Mouse (Mus musculus) heart, postnatal 0 days (tissue): Measurements from ENCODE around the gene Gpr108. TPM values are rescaled to one million over a fixed set of nuclear protein-coding genes. Genes with fewer than 3 reads are reported as not detected.

Source experiments
- ATAC-seq: fragments of 200-750 bp; cut with Nextera tagmentation; 2 replicates; pipeline ENCODE4 v1.8.0; 2017; ENCODE audit warnings: low read depth, moderate number of reproducible peaks, moderate library complexity; ENCODE audit not compliant: insufficient read depth
- DNase-seq: peaks from one replicate; pipeline ENCODE4 v3.0.0-alpha.2; 2016; ENCODE audit warnings: low spot score
- H3K27ac ChIP-seq: fragments of 300-500 bp; sonication (generic); 2 replicates; pipeline ENCODE4 v1.5.1; 2014; ENCODE audit warnings: low read depth, mild to moderate bottlenecking
- H3K27me3 ChIP-seq: fragments of 300-500 bp; sonication (generic); 2 replicates; pipeline ENCODE4 v1.6.1; 2014; ENCODE audit warnings: low read length, mixed read lengths; ENCODE audit not compliant: control insufficient read depth, insufficient read depth
- H3K36me3 ChIP-seq: fragments of 300-500 bp; sonication (generic); replicated peaks from 2 replicates; pipeline ENCODE4 v1.6.1; 2014; ENCODE audit warnings: low read length, mixed read lengths; ENCODE audit not compliant: control insufficient read depth, insufficient read depth
- H3K4me1 ChIP-seq: fragments of 300-500 bp; sonication (generic); 2 replicates; pipeline ENCODE4 v1.6.1; 2014; ENCODE audit warnings: antibody characterized with exemption; ENCODE audit not compliant: control insufficient read depth, insufficient read depth
- H3K4me2 ChIP-seq: fragments of 300-500 bp; sonication (generic); 2 replicates; pipeline ENCODE4 v1.6.1; 2014; ENCODE audit warnings: low read depth, mild to moderate bottlenecking, low read length, moderate library complexity
- H3K4me3 ChIP-seq: fragments of 300-500 bp; sonication (generic); 2 replicates; pipeline ENCODE4 v1.5.1; 2014; ENCODE audit warnings: low read depth, low read length
- H3K9ac ChIP-seq: fragments of 300-500 bp; sonication (generic); replicated peaks from 2 replicates; pipeline ENCODE4 v1.6.1; 2014; ENCODE audit warnings: low read depth, low read length, mixed read lengths
- H3K9me3 ChIP-seq: fragments of 300-500 bp; sonication (generic); replicated peaks from 2 replicates; pipeline ENCODE4 v1.6.1; 2016; ENCODE audit warnings: low read length; ENCODE audit not compliant: control insufficient read depth
- CTCF ChIP-seq: IDR thresholded peaks from 2 replicates; pipeline ENCODE4 v1.5.1; 2016; ENCODE audit warnings: antibody characterized with exemption, control low read depth, low read depth
- EP300 ChIP-seq: IDR thresholded peaks from 2 replicates; pipeline ENCODE4 v1.6.1; 2016; ENCODE audit warnings: antibody characterized with exemption, low read depth
- WGBS: fragments of 180-500 bp; shearing (Covaris S2); extraction: QIAGEN DNeasy Blood & Tissue Kit; methylation state at CpG from one replicate; pipeline ENCODE4 v1.1.7; 2014; 5-methylcytosine and 5-hydroxymethylcytosine counted together
- polyA plus RNA-seq: library from polyadenylated mRNA; unstranded; fragments of >200 nt; fragmentation: Nextera tagmentation; extraction: Ambion mirVana; gene quantifications from 2 replicates; pipeline ENCODE4 v1.2.1, GENCODE M21; 2015
- total RNA-seq: library from RNA; depleted of rRNA; stranded (reverse); fragments of >200 nt; gene quantifications from 2 replicates; pipeline ENCODE4 v1.2.3, GENCODE M21; 2014; ENCODE audit warnings: low replicate concordance

Gpr108 gene
- total and polyA plus RNA-seq, 2 experiments from 2014 or later = 23.3 to 30.1 TPM

- no peak for DNase-seq
- Histone ChIP-seq H3K4me1 (no peaks in the 10 kb centered on the region), H3K27ac (no peak overlapping the region), H3K9me3 (no peaks in the 10 kb centered on the region), H3K4me3 (no peak overlapping the region), H3K36me3 (peaks cover 49% of the 10 kb centered on the region), H3K9ac (no peak overlapping the region), H3K4me2 (no peak overlapping the region), H3K27me3 (no peaks in the 10 kb centered on the region)
- WGBS = 88% methylated on average over 9 of the region's 9 CpGs
- TF ChIP-seq EP300 (no peak), CTCF (no peak)
- ATAC-seq = no peak
Measured at GRCm38 (mm10) chr17:57237181-57237580, 11.1 kb downstream of the Gpr108 start.

DNA sequence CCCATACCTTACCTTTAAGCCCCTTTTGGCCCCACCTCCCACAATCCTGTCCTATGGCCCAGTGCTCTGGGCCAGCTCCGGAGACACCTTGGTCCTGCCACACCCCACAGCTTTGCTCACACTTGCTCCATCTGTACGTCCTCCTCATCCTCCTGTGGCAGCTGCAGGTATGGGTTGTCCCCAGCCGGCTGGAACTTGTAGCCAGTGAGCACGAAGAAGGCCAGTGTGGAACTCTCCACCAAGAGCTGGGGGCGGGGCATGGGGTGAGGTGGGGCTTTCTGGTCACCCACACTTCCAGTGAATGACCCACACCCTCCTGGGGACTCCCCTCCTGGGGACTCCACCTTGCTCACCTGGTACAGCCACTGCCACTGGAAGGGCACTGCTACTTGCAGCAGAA, 12.4 kb downstream of the Gpr108 start:
- TF ChIP-seq CTCF (no peak), EP300 (no peak)
- WGBS = 93% methylated on average over 5 of the region's 5 CpGs
- ATAC-seq = no peak

GRCm38 (mm10) chr17:57234254-57234928, 13.9 kb downstream of the Gpr108 start:
- no peak overlapping the region for H3K9ac ChIP-seq
- 77% methylated on average over 12 of the region's 12 CpGs for WGBS
- ATAC-seq = no peak

More for the DNA sequence above, 12.4 kb downstream of the Gpr108 start:
- H3K9me3 ChIP-seq = no peaks in the 10 kb centered on the region
- peaks cover 41% of the 10 kb centered on the region for H3K36me3 ChIP-seq
- no peak overlapping the region for H3K9ac ChIP-seq
- DNase-seq = no peak
- no peak overlapping the region for H3K27ac ChIP-seq
- no peak overlapping the region for H3K4me2 ChIP-seq
- no peaks in the 10 kb centered on the region for H3K4me1 ChIP-seq
- H3K4me3 ChIP-seq = no peak overlapping the region
- H3K27me3 ChIP-seq = no peaks in the 10 kb centered on the region

DNA sequence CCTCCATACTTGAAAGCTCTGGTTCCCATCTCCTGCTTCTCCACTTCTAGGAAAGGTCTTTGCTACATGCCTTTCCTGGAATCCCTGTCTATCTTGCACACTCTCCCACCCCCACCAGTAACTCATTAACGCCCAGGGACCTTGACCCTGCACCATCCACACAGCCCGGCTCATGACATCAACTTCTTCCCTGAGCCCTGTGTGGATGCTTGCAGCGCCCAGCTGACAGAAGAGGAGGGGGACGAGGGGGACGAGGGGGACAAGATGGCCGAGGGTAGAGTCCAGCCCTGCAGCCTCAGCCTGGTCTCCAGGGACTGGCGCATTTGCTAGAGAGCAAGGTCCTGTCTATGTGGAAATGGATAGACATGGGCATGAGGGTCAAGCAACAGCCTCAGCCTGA, 15.2 kb downstream of the Gpr108 start:
- WGBS = 45% methylated on average over 7 of the region's 7 CpGs
- no peak overlapping the region for H3K4me2 ChIP-seq

More at GRCm38 (mm10) chr17:57234254-57234928, 13.9 kb downstream of the Gpr108 start:
- Histone ChIP-seq H3K4me1 (no peaks in the 10 kb centered on the region), H3K27me3 (no peaks in the 10 kb centered on the region), H3K27ac (no peak overlapping the region), H3K9me3 (no peaks in the 10 kb centered on the region), H3K4me2 (no peak overlapping the region), H3K36me3 (peaks cover 41% of the 10 kb centered on the region), H3K4me3 (no peak overlapping the region)
- no peak for DNase-seq
- no peak for TF ChIP-seq CTCF
- TF ChIP-seq EP300 = no peak

DNA sequence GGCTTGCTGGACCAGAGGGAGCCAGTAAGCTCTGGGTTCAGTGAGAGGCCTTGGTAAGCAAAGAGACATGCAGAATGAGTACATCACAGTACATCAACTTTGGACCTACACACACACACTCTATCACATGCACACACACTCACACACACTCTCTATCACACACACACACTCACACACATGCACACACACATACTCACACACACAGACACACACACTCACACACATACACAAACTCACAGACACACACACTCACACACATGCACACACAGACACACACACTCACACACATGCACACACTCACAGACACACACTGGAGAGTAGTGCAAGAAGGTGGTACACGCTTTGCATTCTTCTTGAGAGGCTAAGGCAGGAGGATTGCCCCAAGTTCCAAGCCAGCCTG, 16.0 kb downstream of the Gpr108 start:
- H3K4me2 ChIP-seq = no peak overlapping the region
- peaks cover 30% of the 10 kb centered on the region for H3K36me3 ChIP-seq
- H3K27me3 ChIP-seq = no peaks in the 10 kb centered on the region
- DNase-seq (no peak), ATAC-seq (no peak)
- 68% methylated on average over 1 of the region's 1 CpGs for WGBS
- no peak overlapping the region for H3K27ac ChIP-seq
- no peaks in the 10 kb centered on the region for H3K4me1 ChIP-seq
- H3K4me3 ChIP-seq = no peak overlapping the region
- no peak overlapping the region for H3K9ac ChIP-seq
- no peaks in the 10 kb centered on the region for H3K9me3 ChIP-seq
- TF ChIP-seq CTCF (no peak), EP300 (no peak)

More for the DNA sequence above, 15.2 kb downstream of the Gpr108 start:
- H3K4me1 ChIP-seq = no peaks in the 10 kb centered on the region
- no peaks in the 10 kb centered on the region for H3K9me3 ChIP-seq
- no peak for TF ChIP-seq CTCF
- no peak for TF ChIP-seq EP300
- H3K9ac ChIP-seq = no peak overlapping the region
- no peaks in the 10 kb centered on the region for H3K27me3 ChIP-seq
- peaks cover 38% of the 10 kb centered on the region for H3K36me3 ChIP-seq
- DNase-seq (no peak), ATAC-seq (no peak)
- H3K27ac ChIP-seq = no peak overlapping the region
- no peak overlapping the region for H3K4me3 ChIP-seq

GRCm38 (mm10) chr17:57231321-57231771, 16.9 kb downstream of the Gpr108 start:
- Histone ChIP-seq H3K27ac (no peak overlapping the region), H3K9ac (no peak overlapping the region), H3K4me1 (no peaks in the 10 kb centered on the region), H3K4me3 (no peak overlapping the region), H3K36me3 (peaks cover 21% of the 10 kb centered on the region), H3K27me3 (0 out of 2 replicates have a peak, but pooled peaks cover 1% of the 10 kb centered on the region), H3K9me3 (no peaks in the 10 kb centered on the region), H3K4me2 (no peak overlapping the region)
- DNase-seq (no peak), ATAC-seq (no peak)
- TF ChIP-seq EP300 (no peak), CTCF (no peak)
